Mouse (Mus musculus) limb, embryonic 10.5 days (tissue): ENCODE measurements at regions not wholly inside any gene's neighbourhood (a gene's known extent, or its start where the extent isn't known, plus 50 kb on each side); places are given as distances from the start of the nearest gene placed in this dataset.

Experiments
- DNase-seq: peaks from one replicate; pipeline ENCODE4 v3.0.0-alpha.2; 2017; ENCODE audit warnings: low spot score
- H3K27ac ChIP-seq: fragments of 300-500 bp; sonication (generic); 2 replicates; pipeline ENCODE4 v1.5.1; 2016; ENCODE audit warnings: mild to moderate bottlenecking
- H3K27me3 ChIP-seq: fragments of 300-500 bp; sonication (generic); 2 replicates; pipeline ENCODE4 v1.6.1; 2016; ENCODE audit warnings: low read depth, mild to moderate bottlenecking; ENCODE audit not compliant: poor library complexity, severe bottlenecking
- H3K36me3 ChIP-seq: fragments of 300-500 bp; sonication (generic); 2 replicates; pipeline ENCODE4 v1.6.1; 2016; ENCODE audit warnings: mild to moderate bottlenecking, moderate library complexity
- H3K4me1 ChIP-seq: fragments of 300-500 bp; sonication (generic); 2 replicates; pipeline ENCODE4 v1.6.1; 2016
- H3K4me3 ChIP-seq: fragments of 300-500 bp; sonication (generic); 2 replicates; pipeline ENCODE4 v1.5.1; 2016; ENCODE audit warnings: mild to moderate bottlenecking, moderate library complexity
- H3K9me3 ChIP-seq: fragments of 300-500 bp; sonication (generic); replicated peaks from 2 replicates; pipeline ENCODE4 v1.6.1; 2016; ENCODE audit warnings: mild to moderate bottlenecking
- WGBS: fragments of 180-500 bp; shearing (Covaris S2); methylation state at CpG from one replicate; pipeline ENCODE4 v1.1.7; 2016; 5-methylcytosine and 5-hydroxymethylcytosine counted together

GRCm38 (mm10) chr2:12054165-12054500 lies 247.6 kb downstream of the Itga8 start:
- Histone ChIP-seq H3K27me3 (peaks cover 6% of the 10 kb centered on the region; the same call in 1 of the 2 replicates), H3K4me3 (no peak overlapping the region), H3K4me1 (peaks cover 6% of the 10 kb centered on the region; the same call in 1 of the 2 replicates), H3K9me3 (no peaks in the 10 kb centered on the region), H3K27ac (no peak overlapping the region), H3K36me3 (no peaks in the 10 kb centered on the region)
- DNase-seq: no peak
- WGBS: 51% methylated on average over 3 of the region's 3 CpGs
